Mouse (Mus musculus): ENCODE measurements around the gene Elovl6.

The Elovl6 gene

GRCm38 (mm10) chr3:129532180-129532864 is at the start of gene Elovl6:
Gene Elovl6 (plus strand): TSS chr3:129532355.
- DNase-seq (ENCODE audit: low spot score in 2 of 2), result peak; percentile 52 to 53

GRCm38 (mm10) chr3:129488774-129489173 is 43.4 kb upstream of the Elovl6 start:
- no peak for DNase-seq (ENCODE audit: low spot score in 2 of 2)

GRCm38 (mm10) chr3:129494123-129494522 is 38.0 kb upstream of the Elovl6 start:
- DNase-seq (ENCODE audit: low spot score in 2 of 2), result peak; percentile 50

GRCm38 (mm10) chr3:129494731-129495130 is 37.4 kb upstream of the Elovl6 start:
- no peak for DNase-seq (ENCODE audit: low spot score in 2 of 2)

GRCm38 (mm10) chr3:129503781-129504180 is 28.4 kb upstream of the Elovl6 start:
- DNase-seq (ENCODE audit: low spot score in 2 of 2), result no peak

GRCm38 (mm10) chr3:129504928-129505327 is 27.2 kb upstream of the Elovl6 start:
- DNase-seq (ENCODE audit: low spot score in 2 of 2), result no peak

GRCm38 (mm10) chr3:129507736-129508135 is 24.4 kb upstream of the Elovl6 start:
- DNase-seq (ENCODE audit: low spot score in 2 of 2), result no peak

- DNase-seq (ENCODE audit: low spot score in 2 of 2), result no peak
Measured at GRCm38 (mm10) chr3:129508571-129508970, 23.6 kb upstream of the Elovl6 start.

- no peak for DNase-seq (ENCODE audit: low spot score in 2 of 2)
Measured at GRCm38 (mm10) chr3:129509725-129510124, 22.4 kb upstream of the Elovl6 start.

GRCm38 (mm10) chr3:129515863-129516436 is 16.2 kb upstream of the Elovl6 start:
- no peak for DNase-seq (ENCODE audit: low spot score in 2 of 2)

GRCm38 (mm10) chr3:129520499-129520898 is 11.7 kb upstream of the Elovl6 start:
- peak in 1 of 2 experiments; percentile 34 for DNase-seq (ENCODE audit: low spot score in 2 of 2)

- peak in 1 of 2 experiments; percentile 9 for DNase-seq (ENCODE audit: low spot score in 2 of 2)
Measured at GRCm38 (mm10) chr3:129523456-129524143, 8.6 kb upstream of the Elovl6 start.

GRCm38 (mm10) chr3:129527046-129527445 is 5.1 kb upstream of the Elovl6 start:
- no peak for DNase-seq (ENCODE audit: low spot score in 2 of 2)

GRCm38 (mm10) chr3:129529311-129529710 is 2.8 kb upstream of the Elovl6 start:
- no peak for DNase-seq (ENCODE audit: low spot score in 2 of 2)

- DNase-seq (ENCODE audit: low spot score in 2 of 2), result no peak
Measured at GRCm38 (mm10) chr3:129530461-129530860, 1.7 kb upstream of the Elovl6 start.

- DNase-seq (ENCODE audit: low spot score in 2 of 2), result peak; percentile 14 to 24
Measured at GRCm38 (mm10) chr3:129532865-129533742, 949 bp downstream of the Elovl6 start.

- DNase-seq (ENCODE audit: low spot score in 2 of 2), result peak; percentile 35 to 45
Measured at GRCm38 (mm10) chr3:129533743-129534530, 1.8 kb downstream of the Elovl6 start.

GRCm38 (mm10) chr3:129535444-129535843 is 3.3 kb downstream of the Elovl6 start:
- no peak for DNase-seq (ENCODE audit: low spot score in 2 of 2)

- peak; percentile 78 to 82 for DNase-seq (ENCODE audit: low spot score in 2 of 2)
Measured at GRCm38 (mm10) chr3:129536109-129536508, 4.0 kb downstream of the Elovl6 start.

GRCm38 (mm10) chr3:129537954-129538353 is 5.8 kb downstream of the Elovl6 start:
- no peak for DNase-seq (ENCODE audit: low spot score in 2 of 2)

- no peak for DNase-seq (ENCODE audit: low spot score in 2 of 2)
Measured at GRCm38 (mm10) chr3:129540882-129541281, 8.7 kb downstream of the Elovl6 start.
